Mouse (Mus musculus) G1E (cell line): ENCODE measurements around the gene Ptpn14.

Experiments
- CTCF ChIP-seq: IDR thresholded peaks from 2 replicates; pipeline ENCODE4 v1.5.1; 2012; ENCODE audit warnings: low read depth, low read length, inconsistent platforms, mixed read lengths
- GATA1 ChIP-seq: IDR thresholded peaks from 2 replicates; pipeline ENCODE4 v1.6.1; 2012; ENCODE audit warnings: borderline replicate concordance, low read length, inconsistent platforms, mixed read lengths
- TAL1 ChIP-seq: conservative IDR thresholded peaks from 2 replicates; pipeline ENCODE4 v1.6.1; 2012; ENCODE audit warnings: low read depth, low read length, inconsistent platforms, mixed read lengths

DNA sequence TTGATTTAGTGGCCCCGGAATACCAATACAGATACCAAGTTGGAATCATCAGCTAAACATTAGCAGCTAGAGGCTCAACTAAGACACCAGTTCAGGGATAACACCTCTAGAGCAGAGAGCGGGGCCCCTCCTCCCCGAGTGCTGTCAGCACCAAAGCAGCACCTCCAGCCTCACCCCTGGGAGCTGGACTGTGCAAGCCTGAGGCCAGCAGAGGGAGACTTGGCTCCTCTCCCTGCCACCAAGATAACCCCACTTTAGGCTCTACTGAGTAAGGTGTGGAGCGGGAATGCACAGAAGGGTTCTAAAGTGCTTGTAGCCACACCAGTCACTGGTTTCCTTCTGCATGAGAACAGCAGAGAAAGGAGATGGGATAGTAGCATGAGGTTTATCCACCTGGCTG, 29.7 kb upstream of the Ptpn14 start:
- TF ChIP-seq CTCF: no peak
- no peak for TF ChIP-seq TAL1
- TF ChIP-seq GATA1: no peak
